8 mouse cellular contexts compared by ENCODE assay signal in genomic region chr3:135631096-135631457, GRCm38 (mm10).
DNase-seq lines count a peak whose midpoint lies in the region; ATAC-seq and TF ChIP-seq lines count a peak whose summit lies in the region.

No protein-coding gene starts in this region.

- 67% methylated on average over 10 of the region's 10 CpGs for WGBS in kidney, postnatal 0 days
- 70% methylated on average over 10 of the region's 10 CpGs for WGBS in kidney, embryonic 14.5 days
- 64% methylated on average over 10 of the region's 10 CpGs for WGBS in forebrain, embryonic 12.5 days
- 62% methylated on average over 10 of the region's 10 CpGs for WGBS in midbrain, embryonic 15.5 days

- no peak for ATAC-seq in kidney, postnatal 0 days (replicated peaks; ENCODE audit: low FRiP score, low read depth)
- no peak for ATAC-seq in kidney, embryonic 14.5 days (ENCODE audit: low FRiP score, low TSS enrichment)
- peak; percentile 53; the same call in 1 of the 2 replicates for ATAC-seq in forebrain, embryonic 12.5 days (ENCODE audit: low FRiP score)
- ATAC-seq in midbrain, embryonic 15.5 days (replicated peaks), result peak; percentile 70

- H3K36me3 ChIP-seq in kidney, postnatal 0 days (ENCODE audit: insufficient read depth, low read length), result peaks cover 4% of the 10 kb centered on the region; the same call in 1 of the 2 replicates
- peaks cover 6% of the 10 kb centered on the region; the same call in 1 of the 2 replicates for H3K36me3 ChIP-seq in kidney, embryonic 14.5 days (ENCODE audit: control insufficient read depth, insufficient read depth, low read length)
- 0 out of 2 replicates have a peak, but pooled peaks cover 2% of the 10 kb centered on the region for H3K36me3 ChIP-seq in forebrain, embryonic 12.5 days (replicated peaks)
- H3K36me3 ChIP-seq in midbrain, embryonic 15.5 days (replicated peaks), result 0 out of 2 replicates have a peak, but pooled peaks cover 4% of the 10 kb centered on the region

- H3K27me3 ChIP-seq in kidney, postnatal 0 days (ENCODE audit: insufficient read depth, low read length), result no peaks in the 10 kb centered on the region
- H3K27me3 ChIP-seq in kidney, embryonic 14.5 days (ENCODE audit: control insufficient read depth, insufficient read depth, low read length), result no peaks in the 10 kb centered on the region
- H3K27me3 ChIP-seq in forebrain, embryonic 12.5 days, result no peaks in the 10 kb centered on the region
- no peaks in the 10 kb centered on the region for H3K27me3 ChIP-seq in midbrain, embryonic 15.5 days (replicated peaks)

- H3K4me1 ChIP-seq in kidney, postnatal 0 days (replicated peaks; ENCODE audit: insufficient read depth, low read length), result peaks cover 3% of the 10 kb centered on the region
- 0 out of 2 replicates have a peak, but pooled peaks cover 4% of the 10 kb centered on the region for H3K4me1 ChIP-seq in kidney, embryonic 14.5 days (ENCODE audit: control insufficient read depth, insufficient read depth, low read length)
- H3K4me1 ChIP-seq in forebrain, embryonic 12.5 days, result no peaks in the 10 kb centered on the region; the same call in 1 of the 2 replicates
- H3K4me1 ChIP-seq in midbrain, embryonic 15.5 days, result no peaks in the 10 kb centered on the region

- H3K9ac ChIP-seq in kidney, postnatal 0 days (ENCODE audit: low read depth, low read length), result no peak overlapping the region
- no peak overlapping the region for H3K9ac ChIP-seq in kidney, embryonic 14.5 days (ENCODE audit: low read depth, low read length)
- no peak overlapping the region for H3K9ac ChIP-seq in forebrain, embryonic 12.5 days
- no peak overlapping the region for H3K9ac ChIP-seq in midbrain, embryonic 15.5 days

- H3K4me3 ChIP-seq in kidney, postnatal 0 days (replicated peaks; ENCODE audit: low read depth, low read length), result no peak overlapping the region
- no peak overlapping the region for H3K4me3 ChIP-seq in kidney, embryonic 14.5 days (ENCODE audit: low read length)
- no peak overlapping the region for H3K4me3 ChIP-seq in forebrain, embryonic 12.5 days (replicated peaks)
- H3K4me3 ChIP-seq in midbrain, embryonic 15.5 days, result no peak overlapping the region

- H3K27ac ChIP-seq in kidney, postnatal 0 days, result no peak overlapping the region
- no peak overlapping the region for H3K27ac ChIP-seq in kidney, embryonic 14.5 days (ENCODE audit: low read depth, low read length)
- H3K27ac ChIP-seq in forebrain, embryonic 12.5 days, result no peak overlapping the region
- no peak overlapping the region for H3K27ac ChIP-seq in midbrain, embryonic 15.5 days

- TF ChIP-seq CTCF in kidney, postnatal 0 days (IDR thresholded peaks at IDR 0.05; ENCODE audit: low read depth), result peak; percentile 65

- H3K9me3 ChIP-seq in kidney, postnatal 0 days (replicated peaks; ENCODE audit: low read length), result no peaks in the 10 kb centered on the region
- H3K9me3 ChIP-seq in kidney, embryonic 14.5 days (ENCODE audit: control insufficient read depth, low read length), result no peaks in the 10 kb centered on the region
- no peaks in the 10 kb centered on the region for H3K9me3 ChIP-seq in forebrain, embryonic 12.5 days
- H3K9me3 ChIP-seq in midbrain, embryonic 15.5 days, result no peaks in the 10 kb centered on the region

- peak; percentile 28 for DNase-seq in kidney, postnatal 0 days (ENCODE audit: low spot score)
- peak; percentile 76 for DNase-seq in CD4-positive, CD25-positive, alpha-beta regulatory T cell, adult 2 months (ENCODE audit: low read depth, low spot score)
- peak; percentile 21 for DNase-seq in adipocyte (ENCODE audit: low spot score)
- DNase-seq in right cerebral cortex, postnatal 4 days, result no peak
- no peak for DNase-seq in urinary bladder, postnatal 14 days (ENCODE audit: low spot score)

- no peak overlapping the region for H3K4me2 ChIP-seq in kidney, postnatal 0 days (ENCODE audit: low read length)
- no peak overlapping the region for H3K4me2 ChIP-seq in kidney, embryonic 14.5 days (replicated peaks; ENCODE audit: low read depth, low read length)
- H3K4me2 ChIP-seq in forebrain, embryonic 12.5 days, result no peak overlapping the region
- H3K4me2 ChIP-seq in midbrain, embryonic 15.5 days, result no peak overlapping the region

Comparison
In these comparisons a context has a peak if more than half of its experiments do, and no peak if none do; other contexts are left out.
1. ATAC-seq: peak in forebrain, embryonic 12.5 days (single experiment) and midbrain, embryonic 15.5 days (single experiment); none in kidney, postnatal 0 days (single experiment) and kidney, embryonic 14.5 days (single experiment).
2. DNase-seq: peak in kidney, postnatal 0 days (single experiment), CD4-positive, CD25-positive, alpha-beta regulatory T cell, adult 2 months (single experiment) and adipocyte (single experiment); none in right cerebral cortex, postnatal 4 days (single experiment) and urinary bladder, postnatal 14 days (single experiment).